Mouse (Mus musculus) hindbrain, postnatal 0 days (tissue): Measurements from ENCODE around the gene Pym1. TPM values are rescaled to one million over a fixed set of nuclear protein-coding genes. Genes with fewer than 3 reads are reported as not detected.
A peak's percentile ranks its signal among the peaks of the same experiment; 100 is the strongest.

Experiments used
- ATAC-seq: fragments of 200-750 bp; cut with Nextera tagmentation; 2 replicates; pipeline ENCODE4 v1.8.0; 2017; ENCODE audit warnings: mild to moderate bottlenecking, moderate TSS enrichment, moderate library complexity
- DNase-seq: peaks from one replicate; pipeline ENCODE4 v3.0.0-alpha.2; 2015; ENCODE audit warnings: low spot score
- H3K27ac ChIP-seq: fragments of 300-500 bp; sonication (generic); 2 replicates; pipeline ENCODE4 v1.5.1; 2014; ENCODE audit warnings: mild to moderate bottlenecking
- H3K27me3 ChIP-seq: fragments of 300-500 bp; sonication (generic); 2 replicates; pipeline ENCODE4 v1.6.1; 2014; ENCODE audit warnings: low read length, mixed read lengths; ENCODE audit not compliant: insufficient read depth
- H3K36me3 ChIP-seq: fragments of 300-500 bp; sonication (generic); 2 replicates; pipeline ENCODE4 v1.6.1; 2014; ENCODE audit warnings: low read length, mixed read lengths; ENCODE audit not compliant: insufficient read depth
- H3K4me1 ChIP-seq: fragments of 300-500 bp; sonication (generic); 2 replicates; pipeline ENCODE4 v1.6.1; 2014; ENCODE audit warnings: antibody characterized with exemption, low read length, mixed read lengths; ENCODE audit not compliant: insufficient read depth
- H3K4me2 ChIP-seq: fragments of 300-500 bp; sonication (generic); 2 replicates; pipeline ENCODE4 v1.6.1; 2014; ENCODE audit warnings: low read depth, mild to moderate bottlenecking, low read length, moderate library complexity, mixed read lengths
- H3K4me3 ChIP-seq: fragments of 300-500 bp; sonication (generic); 2 replicates; pipeline ENCODE4 v1.5.1; 2014; ENCODE audit warnings: low read length
- H3K9ac ChIP-seq: fragments of 300-500 bp; sonication (generic); replicated peaks from 2 replicates; pipeline ENCODE4 v1.6.1; 2014; ENCODE audit warnings: mild to moderate bottlenecking, low read length, moderate library complexity, mixed read lengths
- H3K9me3 ChIP-seq: fragments of 300-500 bp; sonication (generic); 2 replicates; pipeline ENCODE4 v1.6.1; 2016; ENCODE audit warnings: low read length, mixed read lengths
- CTCF ChIP-seq: IDR thresholded peaks from 2 replicates; pipeline ENCODE4 v1.5.1; 2016; ENCODE audit warnings: antibody characterized with exemption, control low read depth, low read depth
- WGBS: fragments of 180-500 bp; shearing (Covaris S2); extraction: QIAGEN DNeasy Blood & Tissue Kit; methylation state at CpG from one replicate; pipeline ENCODE4 v1.1.7; 2014; 5-methylcytosine and 5-hydroxymethylcytosine counted together
- polyA plus RNA-seq: library from polyadenylated mRNA; unstranded; fragments of >200 nt; fragmentation: Nextera tagmentation; extraction: Ambion mirVana; gene quantifications from 2 replicates; pipeline ENCODE4 v1.2.1, GENCODE M21; 2015
- total RNA-seq: library from RNA; depleted of rRNA; stranded (reverse); fragments of >200 nt; gene quantifications from 2 replicates; pipeline ENCODE4 v1.2.3, GENCODE M21; 2014; rRNA removed

Pym1 gene
- total RNA-seq (45.6 and 47.4 TPM in 2 replicates), polyA plus RNA-seq (51.0 and 51.5 TPM in 2 replicates)

GRCm38 (mm10) chr10:128747646-128748251 is at the start of gene Pym1:
Pym1 (plus strand) TSS chr10:128747889.
- Histone ChIP-seq H3K9me3 (no peaks in the 10 kb centered on the region), H3K27me3 (no peaks in the 10 kb centered on the region), H3K4me3 (peak within 1 kb of the TSS; percentile 72), H3K27ac (peak within 1 kb of the TSS; percentile 85), H3K36me3 (no peaks in the 10 kb centered on the region), H3K4me1 (peaks cover 20% of the 10 kb centered on the region), H3K4me2 (peak within 1 kb of the TSS; percentile 93), H3K9ac (peak within 1 kb of the TSS; percentile 67)
- no peak for TF ChIP-seq CTCF
- DNase-seq (peak; percentile 42), ATAC-seq (peak; percentile 69)
- WGBS, result under 1% methylated on average over 36 of the region's 36 CpGs

- no peak overlapping the region for H3K4me3 ChIP-seq
- TF ChIP-seq CTCF, result no peak
- H3K36me3 ChIP-seq, result no peaks in the 10 kb centered on the region; the same call in 1 of the 2 replicates
- peaks cover 4% of the 10 kb centered on the region; the same call in 1 of the 2 replicates for H3K4me1 ChIP-seq
- no peaks in the 10 kb centered on the region for H3K27me3 ChIP-seq
- DNase-seq (no peak), ATAC-seq (no peak)
- WGBS, result 86% methylated on average over 5 of the region's 5 CpGs
- no peaks in the 10 kb centered on the region for H3K9me3 ChIP-seq
- H3K27ac ChIP-seq, result no peak overlapping the region
- no peak overlapping the region for H3K4me2 ChIP-seq
- H3K9ac ChIP-seq, result no peak overlapping the region
Observed at GRCm38 (mm10) chr10:128699006-128699405, 48.7 kb upstream of the Pym1 start.

GRCm38 (mm10) chr10:128699611-128700010 is 48.1 kb upstream of the Pym1 start:
- ATAC-seq, result no peak
- H3K9me3 ChIP-seq, result no peaks in the 10 kb centered on the region
- no peaks in the 10 kb centered on the region; the same call in 1 of the 2 replicates for H3K36me3 ChIP-seq

GRCm38 (mm10) chr10:128700712-128701111 is 47.0 kb upstream of the Pym1 start:
- no peak for ATAC-seq

More at GRCm38 (mm10) chr10:128699611-128700010, 48.1 kb upstream of the Pym1 start:
- 84% methylated on average over 11 of the region's 11 CpGs for WGBS
- no peak overlapping the region for H3K4me3 ChIP-seq
- no peaks in the 10 kb centered on the region for H3K27me3 ChIP-seq
- no peak for DNase-seq
- H3K4me2 ChIP-seq, result no peak overlapping the region
- no peak overlapping the region for H3K27ac ChIP-seq
- TF ChIP-seq CTCF, result no peak
- no peak overlapping the region for H3K9ac ChIP-seq
- H3K4me1 ChIP-seq, result peaks cover 4% of the 10 kb centered on the region; the same call in 1 of the 2 replicates

GRCm38 (mm10) chr10:128702328-128703007 is 45.2 kb upstream of the Pym1 start:
- no peak for ATAC-seq
- no peak for TF ChIP-seq CTCF
- no peaks in the 10 kb centered on the region for H3K27me3 ChIP-seq
- no peaks in the 10 kb centered on the region; the same call in 1 of the 2 replicates for H3K36me3 ChIP-seq
- WGBS, result 70% methylated on average over 6 of the region's 6 CpGs
- no peak for DNase-seq
- H3K4me2 ChIP-seq, result no peak overlapping the region
- no peak overlapping the region for H3K27ac ChIP-seq
- H3K4me3 ChIP-seq, result no peak overlapping the region
- no peaks in the 10 kb centered on the region for H3K4me1 ChIP-seq
- no peaks in the 10 kb centered on the region for H3K9me3 ChIP-seq
- no peak overlapping the region for H3K9ac ChIP-seq

More at GRCm38 (mm10) chr10:128700712-128701111, 47.0 kb upstream of the Pym1 start:
- Histone ChIP-seq H3K9ac (no peak overlapping the region), H3K4me2 (no peak overlapping the region), H3K27me3 (no peaks in the 10 kb centered on the region), H3K27ac (no peak overlapping the region), H3K9me3 (no peaks in the 10 kb centered on the region), H3K36me3 (no peaks in the 10 kb centered on the region; the same call in 1 of the 2 replicates), H3K4me3 (no peak overlapping the region), H3K4me1 (no peaks in the 10 kb centered on the region)
- no peak for DNase-seq
- no peak for TF ChIP-seq CTCF
- 92% methylated on average over 5 of the region's 5 CpGs for WGBS

GRCm38 (mm10) chr10:128703895-128704294 is 43.8 kb upstream of the Pym1 start, which contains the start of gene Pmel:
Pmel (plus strand) TSS chr10:128704195.
- ATAC-seq, result no peak
- DNase-seq, result no peak
- WGBS, result 26% methylated on average over 4 of the region's 4 CpGs

More at GRCm38 (mm10) chr10:128703895-128704294, 43.8 kb upstream of the Pym1 start, which contains the start of gene Pmel:
- no peaks in the 10 kb centered on the region for H3K9me3 ChIP-seq
- peak within 1 kb of the TSS; percentile 80 for H3K4me3 ChIP-seq
- peak within 1 kb of the TSS; percentile 61 for H3K9ac ChIP-seq
- H3K4me1 ChIP-seq, result no peaks in the 10 kb centered on the region
- peak within 1 kb of the TSS; percentile 83 for H3K27ac ChIP-seq
- H3K4me2 ChIP-seq, result peak within 1 kb of the TSS; percentile 96
- H3K27me3 ChIP-seq, result no peaks in the 10 kb centered on the region
- H3K36me3 ChIP-seq, result no peaks in the 10 kb centered on the region; the same call in 1 of the 2 replicates
- no peak for TF ChIP-seq CTCF
